Mouse (Mus musculus): ENCODE measurements around the gene Ttll11.

- TF ChIP-seq POLR2A (IDR thresholded peaks at IDR 0.05; ENCODE audit: control insufficient read depth, extremely low read depth, insufficient read depth, low read length, poor library complexity) (no peak), CTCF (IDR thresholded peaks at IDR 0.05; ENCODE audit: borderline replicate concordance, control insufficient read depth, extremely low read depth, insufficient read depth, low read length, poor library complexity) (no peak)
Measured at GRCm38 (mm10) chr2:35858281-35858680, 121.4 kb downstream of the Ttll11 start.
